Mouse (Mus musculus) cerebellum, postnatal 14 days (tissue): ENCODE results near the gene Hoxa11.

Source experiments
- DNase-seq, 2 experiments: peaks; one replicate each; pipeline ENCODE4 v3.0.0; 2021; ENCODE audit warnings: mixed read lengths in 2 of 2

Gene Hoxa11

GRCm38 (mm10) chr6:52246403-52246803, 793 bp upstream of the Hoxa11 start:
- no peak for DNase-seq

- DNase-seq: no peak
Measured at GRCm38 (mm10) chr6:52245040-52245756, 412 bp downstream of the Hoxa11 start.

- no peak for DNase-seq
Measured at GRCm38 (mm10) chr6:52244471-52245039, 1.1 kb downstream of the Hoxa11 start.

- no peak for DNase-seq
Measured at GRCm38 (mm10) chr6:52243681-52244121, 1.9 kb downstream of the Hoxa11 start.

GRCm38 (mm10) chr6:52242801-52243332, 2.7 kb downstream of the Hoxa11 start:
- DNase-seq: no peak

GRCm38 (mm10) chr6:52241001-52241621, 4.5 kb downstream of the Hoxa11 start:
- no peak for DNase-seq

GRCm38 (mm10) chr6:52240389-52241000, 5.1 kb downstream of the Hoxa11 start, which contains the start of gene Hoxa10:
Gene Hoxa10, minus strand, starts transcription at chr6:52240854.
- DNase-seq: peak in 1 of 2 experiments; percentile 73

GRCm38 (mm10) chr6:52239625-52240388, 5.8 kb downstream of the Hoxa11 start:
- peak in 1 of 2 experiments; percentile 29 for DNase-seq

GRCm38 (mm10) chr6:52238976-52239375, 6.6 kb downstream of the Hoxa11 start:
- no peak for DNase-seq

GRCm38 (mm10) chr6:52238155-52238545, 7.5 kb downstream of the Hoxa11 start:
- DNase-seq: no peak

- DNase-seq: no peak
Measured at GRCm38 (mm10) chr6:52237346-52238154, 8.1 kb downstream of the Hoxa11 start.

GRCm38 (mm10) chr6:52236806-52237205, 8.8 kb downstream of the Hoxa11 start:
- DNase-seq: no peak

- DNase-seq: no peak
Measured at GRCm38 (mm10) chr6:52235866-52236265, 9.7 kb downstream of the Hoxa11 start.

- DNase-seq: no peak
Measured at GRCm38 (mm10) chr6:52235267-52235666, 10.3 kb downstream of the Hoxa11 start.

- DNase-seq: no peak
Measured at GRCm38 (mm10) chr6:52234428-52235140, 11.0 kb downstream of the Hoxa11 start.

- DNase-seq: no peak
Measured at GRCm38 (mm10) chr6:52233546-52234427, 11.8 kb downstream of the Hoxa11 start.

- no peak for DNase-seq
Measured at GRCm38 (mm10) chr6:52232984-52233545, 12.5 kb downstream of the Hoxa11 start.

- DNase-seq: no peak
Measured at GRCm38 (mm10) chr6:52232568-52232965, 13.0 kb downstream of the Hoxa11 start.

- DNase-seq: no peak
Measured at GRCm38 (mm10) chr6:52231885-52232567, 13.6 kb downstream of the Hoxa11 start.
